Mouse (Mus musculus): ENCODE measurements around the gene Grk4. TPM values are rescaled to one million over a fixed set of nuclear protein-coding genes. Genes with fewer than 3 reads are reported as not detected.

The Grk4 gene
- polyA plus RNA-seq, 1 experiment from 2014 or later = 1.8 TPM

GRCm38 (mm10) chr5:34800292-34800953 is 140.2 kb downstream of the Grk4 start:
- Histone ChIP-seq H3K9ac (no peak overlapping the region), H3K4me3 (replicated peaks) (no peak overlapping the region), H3K4me1 (no peaks in the 10 kb centered on the region), H3K27ac (no peak overlapping the region), H3K36me3 (peaks cover 24% of the 10 kb centered on the region), H3K9me3 (no peaks in the 10 kb centered on the region), H3K4me2 (no peak overlapping the region), H3K27me3 (replicated peaks) (no peaks in the 10 kb centered on the region)
- ATAC-seq (ENCODE audit: insufficient read depth, low FRiP score, low read depth) = no peak
- 81% methylated on average over 5 of the region's 5 CpGs for WGBS

MicroRNAs encoded within 50 kb of the gene (microRNA counts, 519-probe panel; counts per million panel counts)
- microRNA mmu-miR-467g = 2,138 counts per million, percentile 30 among the panel's probes with 10 or more counts

Small RNA genes lying within 50 kb of the gene (microRNA-seq; reads per million reads assigned to microRNA genes)
- gene Mir467g = not detected

Other genes starting within 250 kb of the Grk4 start
- gene Tnip2, start 146.4 kb upstream of the Grk4 start, polyA plus RNA-seq (2015; fragmentation: Nextera tagmentation; extraction: Ambion mirVana) = 22.9 and 23.2 TPM in 2 replicates
- 5.9 and 10.9 TPM in 2 replicates for gene Sh3bp2, start 134.5 kb upstream of the Grk4 start, polyA plus RNA-seq (2015; fragmentation: Nextera tagmentation; extraction: Ambion mirVana)
- 162 and 168 TPM in 2 replicates for gene Add1, start 86.7 kb upstream of the Grk4 start, polyA plus RNA-seq (2015; fragmentation: Nextera tagmentation; extraction: Ambion mirVana)
- gene Mfsd10, start 23.2 kb upstream of the Grk4 start, polyA plus RNA-seq (2015; fragmentation: Nextera tagmentation; extraction: Ambion mirVana) = 119 and 147 TPM in 2 replicates
- 22.8 and 25.9 TPM in 2 replicates for gene Nop14, start 231 bp upstream of the Grk4 start, polyA plus RNA-seq (2015; fragmentation: Nextera tagmentation; extraction: Ambion mirVana)
- gene Htt, start 101.4 kb downstream of the Grk4 start, polyA plus RNA-seq (2015; fragmentation: Nextera tagmentation; extraction: Ambion mirVana) = 11.9 TPM in 2 replicates
- gene Msantd1, start 247.6 kb downstream of the Grk4 start, polyA plus RNA-seq (2015; fragmentation: Nextera tagmentation; extraction: Ambion mirVana) = 0.54 and 0.57 TPM in 2 replicates

Measured in stomach, embryonic 15.5 days (tissue).